Mouse (Mus musculus): ENCODE measurements at regions not wholly inside any gene's neighbourhood (a gene's known extent, or its start where the extent isn't known, plus 50 kb on each side); places are given as distances from the start of the nearest gene placed in this dataset.

DNA sequence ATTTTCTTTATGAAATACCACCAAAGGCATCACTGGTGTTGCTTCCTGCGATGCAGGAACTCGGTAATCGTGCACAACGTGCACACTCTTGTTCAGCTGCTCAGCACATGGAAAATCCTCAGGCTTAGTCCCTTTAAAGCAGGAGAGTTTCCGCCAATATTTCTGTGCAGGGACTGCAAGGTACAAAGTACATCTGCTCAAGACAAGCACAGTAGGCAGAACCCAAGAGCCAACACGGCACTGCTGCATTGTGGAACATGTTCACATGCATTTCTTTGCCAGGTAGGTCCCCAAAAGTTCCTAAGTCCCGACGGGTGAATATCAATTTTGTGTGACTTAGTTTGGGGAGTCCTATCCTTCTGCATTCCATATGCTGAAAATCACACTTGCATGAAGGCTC is 808.0 kb upstream of the Pou3f3 start:
- TF ChIP-seq E2F4 (IDR thresholded peaks at IDR 0.05; ENCODE audit: insufficient read depth): no peak
- no peak for TF ChIP-seq POLR2A (IDR thresholded peaks at IDR 0.05; ENCODE audit: insufficient read length, low read depth)
- no peak for TF ChIP-seq CEBPB (IDR thresholded peaks at IDR 0.05; ENCODE audit: insufficient read depth, poor library complexity, severe bottlenecking)
- TF ChIP-seq TCF12 (IDR thresholded peaks at IDR 0.05; ENCODE audit: insufficient read depth, poor library complexity, severe bottlenecking): no peak
- no peak for TF ChIP-seq MAX (IDR thresholded peaks at IDR 0.05; ENCODE audit: low read depth)
- TF ChIP-seq USF1 (IDR thresholded peaks at IDR 0.05; ENCODE audit: low read depth): no peak
- no peak for TF ChIP-seq MYOD1 (IDR thresholded peaks at IDR 0.05; ENCODE audit: control insufficient read depth in 1 of 3, insufficient read length in 2 of 3, low read depth in 2 of 3)
- TF ChIP-seq MYOG (IDR thresholded peaks at IDR 0.05; ENCODE audit: control insufficient read depth in 1 of 3, insufficient read depth in 1 of 3, insufficient read length in 2 of 3, low read depth in 2 of 3): no peak
- no peak for TF ChIP-seq POLR2AphosphoS2 (IDR thresholded peaks at IDR 0.05; ENCODE audit: insufficient read length, low read depth)
- TF ChIP-seq REST (IDR thresholded peaks at IDR 0.05; ENCODE audit: insufficient read depth, insufficient read length): no peak
